Mouse (Mus musculus): ENCODE data around the gene Sub1. TPM values are rescaled to one million over a fixed set of nuclear protein-coding genes. Genes with fewer than 3 reads are reported as not detected.

Sub1 gene
- polyA plus RNA-seq, 1 experiment from 2014 or later = 735 TPM

GRCm38 (mm10) chr15:12032512-12032911 is 35.7 kb upstream of the Sub1 start:
- no peaks in the 10 kb centered on the region for H3K36me3 ChIP-seq (ENCODE audit: control insufficient read depth, insufficient read depth, low read length)
- 79% methylated on average over 3 of the region's 3 CpGs for WGBS
- H3K9ac ChIP-seq (ENCODE audit: low read length) = no peak overlapping the region
- H3K4me1 ChIP-seq (ENCODE audit: control insufficient read depth, insufficient read depth, low read length) = no peaks in the 10 kb centered on the region
- no peak overlapping the region for H3K27ac ChIP-seq (ENCODE audit: low read depth, low read length)
- H3K4me2 ChIP-seq (ENCODE audit: low read depth) = no peak overlapping the region
- H3K4me3 ChIP-seq (ENCODE audit: low read depth, low read length) = no peak overlapping the region
- H3K27me3 ChIP-seq (ENCODE audit: control insufficient read depth, insufficient read depth, low read length) = no peaks in the 10 kb centered on the region
- no peaks in the 10 kb centered on the region for H3K9me3 ChIP-seq (ENCODE audit: control insufficient read depth, low read length)
- no peak for DNase-seq (ENCODE audit: low spot score)
- ATAC-seq (ENCODE audit: insufficient read depth, low FRiP score, low TSS enrichment) = no peak

GRCm38 (mm10) chr15:12031861-12032260 is 35.1 kb upstream of the Sub1 start:
- 92% methylated on average over 8 of the region's 8 CpGs for WGBS
- Histone ChIP-seq H3K27me3 (ENCODE audit: control insufficient read depth, insufficient read depth, low read length) (no peaks in the 10 kb centered on the region), H3K4me1 (ENCODE audit: control insufficient read depth, insufficient read depth, low read length) (no peaks in the 10 kb centered on the region), H3K9me3 (ENCODE audit: control insufficient read depth, low read length) (no peaks in the 10 kb centered on the region), H3K4me2 (ENCODE audit: low read depth) (no peak overlapping the region), H3K36me3 (ENCODE audit: control insufficient read depth, insufficient read depth, low read length) (no peaks in the 10 kb centered on the region), H3K9ac (ENCODE audit: low read length) (no peak overlapping the region), H3K4me3 (ENCODE audit: low read depth, low read length) (no peak overlapping the region), H3K27ac (ENCODE audit: low read depth, low read length) (no peak overlapping the region)
- DNase-seq (ENCODE audit: low spot score) (no peak), ATAC-seq (ENCODE audit: insufficient read depth, low FRiP score, low TSS enrichment) (no peak)

GRCm38 (mm10) chr15:12030221-12030620 is 33.4 kb upstream of the Sub1 start:
- no peak for DNase-seq (ENCODE audit: low spot score)

GRCm38 (mm10) chr15:12027807-12028206 is 31.0 kb upstream of the Sub1 start:
- WGBS = 85% methylated on average over 3 of the region's 3 CpGs
- Histone ChIP-seq H3K4me2 (ENCODE audit: low read depth) (no peak overlapping the region), H3K27ac (ENCODE audit: low read depth, low read length) (no peak overlapping the region), H3K9me3 (ENCODE audit: control insufficient read depth, low read length) (no peaks in the 10 kb centered on the region), H3K36me3 (ENCODE audit: control insufficient read depth, insufficient read depth, low read length) (no peaks in the 10 kb centered on the region), H3K27me3 (ENCODE audit: control insufficient read depth, insufficient read depth, low read length) (no peaks in the 10 kb centered on the region), H3K4me3 (ENCODE audit: low read depth, low read length) (no peak overlapping the region), H3K9ac (ENCODE audit: low read length) (no peak overlapping the region), H3K4me1 (ENCODE audit: control insufficient read depth, insufficient read depth, low read length) (no peaks in the 10 kb centered on the region)
- DNase-seq (ENCODE audit: low spot score) (no peak), ATAC-seq (ENCODE audit: insufficient read depth, low FRiP score, low TSS enrichment) (no peak)

More at GRCm38 (mm10) chr15:12030221-12030620, 33.4 kb upstream of the Sub1 start:
- no peak overlapping the region for H3K4me2 ChIP-seq (ENCODE audit: low read depth)
- no peaks in the 10 kb centered on the region for H3K4me1 ChIP-seq (ENCODE audit: control insufficient read depth, insufficient read depth, low read length)
- H3K9me3 ChIP-seq (ENCODE audit: control insufficient read depth, low read length) = no peaks in the 10 kb centered on the region
- no peak overlapping the region for H3K4me3 ChIP-seq (ENCODE audit: low read depth, low read length)
- ATAC-seq (ENCODE audit: insufficient read depth, low FRiP score, low TSS enrichment) = no peak
- WGBS = 72% methylated on average over 4 of the region's 4 CpGs
- no peaks in the 10 kb centered on the region for H3K27me3 ChIP-seq (ENCODE audit: control insufficient read depth, insufficient read depth, low read length)
- H3K36me3 ChIP-seq (ENCODE audit: control insufficient read depth, insufficient read depth, low read length) = no peaks in the 10 kb centered on the region
- no peak overlapping the region for H3K9ac ChIP-seq (ENCODE audit: low read length)
- H3K27ac ChIP-seq (ENCODE audit: low read depth, low read length) = no peak overlapping the region

GRCm38 (mm10) chr15:12026932-12027450 is 30.2 kb upstream of the Sub1 start:
- Histone ChIP-seq H3K4me2 (ENCODE audit: low read depth) (no peak overlapping the region), H3K27ac (ENCODE audit: low read depth, low read length) (no peak overlapping the region), H3K36me3 (ENCODE audit: control insufficient read depth, insufficient read depth, low read length) (no peaks in the 10 kb centered on the region), H3K9ac (ENCODE audit: low read length) (no peak overlapping the region), H3K9me3 (ENCODE audit: control insufficient read depth, low read length) (no peaks in the 10 kb centered on the region), H3K4me3 (ENCODE audit: low read depth, low read length) (no peak overlapping the region), H3K4me1 (ENCODE audit: control insufficient read depth, insufficient read depth, low read length) (no peaks in the 10 kb centered on the region), H3K27me3 (ENCODE audit: control insufficient read depth, insufficient read depth, low read length) (no peaks in the 10 kb centered on the region)
- DNase-seq (ENCODE audit: low spot score) (no peak), ATAC-seq (ENCODE audit: insufficient read depth, low FRiP score, low TSS enrichment) (no peak)
- WGBS = 91% methylated on average over 5 of the region's 5 CpGs

- H3K4me1 ChIP-seq (ENCODE audit: control insufficient read depth, insufficient read depth, low read length) = no peaks in the 10 kb centered on the region
- no peaks in the 10 kb centered on the region for H3K36me3 ChIP-seq (ENCODE audit: control insufficient read depth, insufficient read depth, low read length)
- no peak overlapping the region for H3K4me3 ChIP-seq (ENCODE audit: low read depth, low read length)
- no peak for ATAC-seq (ENCODE audit: insufficient read depth, low FRiP score, low TSS enrichment)
- no peaks in the 10 kb centered on the region for H3K27me3 ChIP-seq (ENCODE audit: control insufficient read depth, insufficient read depth, low read length)
- no peak overlapping the region for H3K9ac ChIP-seq (ENCODE audit: low read length)
- 82% methylated on average over 5 of the region's 5 CpGs for whole genome bisulfite sequencing
- no peaks in the 10 kb centered on the region for H3K9me3 ChIP-seq (ENCODE audit: control insufficient read depth, low read length)
- H3K4me2 ChIP-seq (ENCODE audit: low read depth) = no peak overlapping the region
- DNase-seq (ENCODE audit: low spot score) = no peak
- H3K27ac ChIP-seq (ENCODE audit: low read depth, low read length) = no peak overlapping the region
Measured at GRCm38 (mm10) chr15:12026026-12026425, 29.2 kb upstream of the Sub1 start.

- H3K9ac ChIP-seq (ENCODE audit: low read length) = no peak overlapping the region
- no peak overlapping the region for H3K4me2 ChIP-seq (ENCODE audit: low read depth)
- no peak overlapping the region for H3K27ac ChIP-seq (ENCODE audit: low read depth, low read length)
- no peaks in the 10 kb centered on the region for H3K27me3 ChIP-seq (ENCODE audit: control insufficient read depth, insufficient read depth, low read length)
- 88% methylated on average over 10 of the region's 10 CpGs for WGBS
- ATAC-seq (ENCODE audit: insufficient read depth, low FRiP score, low TSS enrichment) (no peak), DNase-seq (ENCODE audit: low spot score) (no peak)
- H3K4me3 ChIP-seq (ENCODE audit: low read depth, low read length) = no peak overlapping the region
- H3K4me1 ChIP-seq (ENCODE audit: control insufficient read depth, insufficient read depth, low read length) = no peaks in the 10 kb centered on the region
- H3K9me3 ChIP-seq (ENCODE audit: control insufficient read depth, low read length) = no peaks in the 10 kb centered on the region
- H3K36me3 ChIP-seq (ENCODE audit: control insufficient read depth, insufficient read depth, low read length) = no peaks in the 10 kb centered on the region
Measured at GRCm38 (mm10) chr15:12025341-12025740, 28.6 kb upstream of the Sub1 start.

GRCm38 (mm10) chr15:12024791-12025268 is 28.0 kb upstream of the Sub1 start:
- Histone ChIP-seq H3K4me1 (ENCODE audit: control insufficient read depth, insufficient read depth, low read length) (no peaks in the 10 kb centered on the region), H3K4me2 (ENCODE audit: low read depth) (no peak overlapping the region), H3K27me3 (ENCODE audit: control insufficient read depth, insufficient read depth, low read length) (no peaks in the 10 kb centered on the region), H3K27ac (ENCODE audit: low read depth, low read length) (no peak overlapping the region), H3K9me3 (ENCODE audit: control insufficient read depth, low read length) (no peaks in the 10 kb centered on the region), H3K4me3 (ENCODE audit: low read depth, low read length) (no peak overlapping the region), H3K9ac (ENCODE audit: low read length) (no peak overlapping the region), H3K36me3 (ENCODE audit: control insufficient read depth, insufficient read depth, low read length) (no peaks in the 10 kb centered on the region)
- 62% methylated on average over 14 of the region's 14 CpGs for WGBS
- DNase-seq (ENCODE audit: low spot score) (no peak), ATAC-seq (ENCODE audit: insufficient read depth, low FRiP score, low TSS enrichment) (no peak)

- ATAC-seq (ENCODE audit: insufficient read depth, low FRiP score, low TSS enrichment) (no peak), DNase-seq (ENCODE audit: low spot score) (no peak)
- H3K9me3 ChIP-seq (ENCODE audit: control insufficient read depth, low read length) = no peaks in the 10 kb centered on the region
- WGBS = 91% methylated on average over 14 of the region's 14 CpGs
- no peaks in the 10 kb centered on the region for H3K4me1 ChIP-seq (ENCODE audit: control insufficient read depth, insufficient read depth, low read length)
- no peak overlapping the region for H3K27ac ChIP-seq (ENCODE audit: low read depth, low read length)
- H3K4me2 ChIP-seq (ENCODE audit: low read depth) = no peak overlapping the region
- H3K27me3 ChIP-seq (ENCODE audit: control insufficient read depth, insufficient read depth, low read length) = no peaks in the 10 kb centered on the region
- H3K36me3 ChIP-seq (ENCODE audit: control insufficient read depth, insufficient read depth, low read length) = no peaks in the 10 kb centered on the region
- no peak overlapping the region for H3K4me3 ChIP-seq (ENCODE audit: low read depth, low read length)
- no peak overlapping the region for H3K9ac ChIP-seq (ENCODE audit: low read length)
Measured at GRCm38 (mm10) chr15:12019443-12019842, 22.7 kb upstream of the Sub1 start.

Measured in neural tube, embryonic 11.5 days (tissue).